Mouse (Mus musculus) forelimb bud, embryonic 11.5 days (tissue): ENCODE measurements around the gene Tekt4.

Experiments used
- DNase-seq: peaks from one replicate; pipeline ENCODE4 v3.0.0-alpha.2; 2012; ENCODE audit warnings: low read depth, low spot score

Tekt4 gene

DNA sequence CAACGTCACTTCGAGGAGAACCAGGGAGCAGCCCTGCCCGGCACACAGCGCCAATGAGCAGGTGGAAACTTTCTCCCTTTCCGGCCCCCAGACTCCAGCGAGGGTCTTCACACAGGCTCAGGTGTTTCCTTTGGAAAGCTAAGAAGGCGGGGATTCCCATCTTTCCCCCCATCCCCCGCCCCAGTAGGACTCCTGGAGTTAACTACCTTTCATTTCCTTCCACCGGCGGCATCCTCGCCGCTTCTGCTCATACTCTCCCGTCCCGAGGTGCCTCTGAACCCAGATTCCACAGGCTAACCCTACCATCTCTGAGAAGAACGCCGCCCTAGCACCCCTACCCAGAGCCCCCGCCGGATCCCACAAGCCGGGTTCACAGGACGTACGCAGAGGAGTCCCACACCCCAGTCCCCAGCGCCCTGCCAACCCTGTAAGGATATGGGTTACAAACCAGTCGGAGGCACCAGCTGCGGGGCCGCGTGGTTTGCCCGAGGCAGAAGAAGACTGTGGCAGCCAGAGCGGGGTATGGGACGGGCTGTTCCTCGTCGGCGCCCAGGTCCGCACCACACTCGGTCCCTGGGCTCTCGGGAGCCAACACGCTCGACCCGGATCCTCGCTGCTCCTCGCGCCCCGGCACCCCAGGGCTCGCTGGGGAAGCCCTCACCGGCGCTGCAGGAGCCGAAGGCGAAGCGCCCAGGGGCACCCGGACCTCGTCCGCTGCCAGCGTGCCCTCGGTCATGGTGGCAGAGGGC is 21.8 kb upstream of the Tekt4 start:
- no peak for DNase-seq

DNA sequence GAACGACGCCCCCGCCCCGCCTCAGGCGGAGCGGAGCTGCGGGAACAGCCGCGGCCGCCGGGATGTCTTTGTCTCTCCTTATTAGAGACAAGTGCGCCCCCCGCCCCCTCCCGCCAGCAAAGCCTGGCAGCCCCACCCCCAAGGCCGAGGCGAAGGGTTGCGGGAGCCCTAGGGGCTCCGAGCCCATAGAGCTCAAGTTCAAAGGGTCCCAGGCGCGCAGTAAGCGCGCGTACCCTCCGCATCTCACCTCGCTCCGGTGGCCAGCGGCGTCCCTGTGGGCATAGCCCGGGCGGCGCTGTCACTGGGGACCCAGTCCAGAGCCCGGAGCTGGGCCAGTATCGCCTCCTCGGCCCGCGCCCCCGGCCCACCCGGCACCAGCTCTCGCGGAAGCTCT is 21.2 kb upstream of the Tekt4 start:
- no peak for DNase-seq

DNA sequence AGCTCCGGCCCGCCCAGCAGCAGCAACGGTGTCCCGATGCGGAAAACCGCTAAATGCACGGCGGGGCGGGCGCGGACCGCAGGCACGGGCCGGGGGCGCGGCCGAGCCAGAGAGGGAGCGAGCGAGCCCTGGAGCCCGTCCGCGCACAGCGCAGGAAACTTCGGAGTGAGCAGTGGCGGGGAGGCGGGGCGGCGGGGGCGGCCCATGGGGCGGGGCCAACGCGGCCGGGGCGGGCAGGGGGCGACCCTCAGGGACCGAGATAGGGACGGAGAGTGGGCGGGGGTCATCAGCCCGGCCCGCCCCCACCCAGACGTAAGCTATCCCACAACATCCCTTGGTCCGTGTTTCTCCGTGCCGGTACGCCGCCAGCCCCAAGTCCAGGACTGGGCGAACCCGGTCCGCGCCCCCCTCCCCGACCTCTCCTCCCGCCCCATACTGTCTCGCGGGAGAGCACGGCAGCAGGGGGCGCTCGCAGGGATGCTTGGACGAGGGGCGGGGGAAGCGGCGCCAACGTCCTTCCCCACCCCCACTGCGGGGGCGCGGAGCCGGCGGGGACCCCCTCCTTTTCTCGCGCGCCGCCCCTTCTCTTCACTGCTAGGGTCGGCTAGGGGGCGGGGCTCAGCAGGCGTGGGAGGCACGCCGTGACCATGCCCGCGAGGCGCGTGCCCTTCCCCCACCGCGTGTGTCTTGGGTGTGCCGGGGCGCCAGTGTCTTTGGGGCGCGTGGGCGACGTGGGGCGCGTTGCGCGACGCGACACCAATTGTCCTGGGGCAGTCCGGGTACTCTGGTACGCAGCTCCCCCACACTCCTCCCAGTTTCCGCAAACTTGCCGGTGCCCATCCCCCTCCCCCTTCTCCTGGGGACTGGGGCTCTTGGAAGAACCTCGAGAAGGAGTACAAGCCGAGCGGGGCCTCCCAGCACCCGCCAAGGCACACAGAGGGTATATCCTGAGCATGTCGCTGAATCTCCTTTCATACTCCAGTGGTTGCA is 20.5 kb upstream of the Tekt4 start, which contains the start of gene Cacna1h:
TSS of gene Cacna1h (minus strand) at position 167 of the 990 bp plus-strand sequence.
- peak; percentile 80 for DNase-seq

DNA sequence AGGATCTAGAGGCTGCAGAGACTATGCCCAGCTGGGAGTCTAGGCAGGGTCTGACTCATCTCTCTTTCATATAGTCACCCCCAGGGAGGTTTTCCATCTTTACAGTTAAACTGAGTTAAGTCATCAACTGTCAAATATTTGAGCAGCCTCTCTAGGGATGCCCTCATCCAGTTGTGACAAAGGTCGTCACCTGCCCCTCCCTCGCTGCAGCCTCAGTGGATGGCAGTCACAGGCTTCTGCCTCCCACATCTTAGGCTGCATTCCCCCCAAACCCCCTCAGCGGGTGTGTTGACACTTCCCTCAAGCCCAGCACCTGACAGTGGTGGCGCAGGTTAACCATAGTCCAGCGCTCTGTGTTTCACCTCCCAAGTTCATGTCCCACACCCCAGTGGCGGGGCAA is 13.0 kb upstream of the Tekt4 start:
- no peak for DNase-seq

DNA sequence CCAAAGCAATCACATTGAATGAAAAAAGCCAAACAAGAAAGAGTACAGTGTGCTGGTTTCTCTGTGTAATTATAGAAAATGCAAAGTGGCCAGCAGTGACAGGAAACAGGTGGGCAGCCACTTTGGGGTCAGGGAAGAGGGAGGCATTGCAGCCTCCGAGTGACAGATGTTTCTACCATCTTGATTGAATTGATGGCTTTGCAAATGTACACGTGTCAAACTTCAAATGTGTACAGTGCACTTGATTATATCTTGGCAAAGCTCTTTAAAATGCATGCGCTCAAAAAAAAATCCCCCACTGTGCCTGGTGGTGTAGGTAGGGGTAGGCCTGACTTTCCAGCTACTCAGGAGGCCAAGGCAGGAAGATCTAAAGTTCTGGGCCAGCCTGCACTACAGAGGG is 11.5 kb upstream of the Tekt4 start:
- no peak for DNase-seq

DNA sequence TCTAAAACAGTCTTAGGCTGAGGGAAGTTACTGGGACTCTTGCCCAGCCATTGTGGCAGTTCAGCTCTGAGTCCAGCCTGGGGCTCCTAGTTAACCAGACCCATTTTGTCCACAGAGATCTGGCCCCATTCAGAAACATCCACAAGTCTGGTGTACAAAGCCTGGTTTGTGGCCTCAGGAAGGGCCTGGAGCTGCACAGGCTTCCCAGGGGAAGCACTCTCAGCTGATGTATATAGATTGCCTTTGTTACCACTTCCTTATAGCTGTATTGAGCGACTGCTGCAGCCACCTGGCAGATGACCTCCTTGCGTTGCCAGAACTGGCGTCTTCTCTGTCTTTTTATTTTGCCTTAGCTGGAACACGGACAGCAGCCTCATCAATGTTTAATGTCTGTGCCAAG is 9.3 kb upstream of the Tekt4 start:
- no peak for DNase-seq

DNA sequence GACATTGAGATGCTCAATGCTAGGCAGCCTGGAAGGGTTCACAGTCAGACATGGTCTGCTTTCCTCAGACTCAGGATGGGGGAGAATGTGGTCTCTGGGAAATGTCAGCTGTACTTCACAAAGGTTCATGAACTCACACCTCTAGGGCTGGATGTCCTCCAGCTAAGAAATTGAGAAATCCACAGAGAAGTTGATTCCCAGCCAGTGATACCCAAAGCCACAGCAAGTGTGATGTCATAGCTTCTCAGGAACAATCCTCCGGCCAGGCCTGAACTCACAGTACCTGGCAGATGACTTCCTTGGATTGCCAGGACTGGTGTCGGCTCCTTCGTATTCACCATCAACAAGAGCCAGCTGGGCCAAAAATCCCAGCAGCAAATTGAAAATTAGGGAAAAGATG is 8.6 kb upstream of the Tekt4 start:
- DNase-seq = no peak

DNA sequence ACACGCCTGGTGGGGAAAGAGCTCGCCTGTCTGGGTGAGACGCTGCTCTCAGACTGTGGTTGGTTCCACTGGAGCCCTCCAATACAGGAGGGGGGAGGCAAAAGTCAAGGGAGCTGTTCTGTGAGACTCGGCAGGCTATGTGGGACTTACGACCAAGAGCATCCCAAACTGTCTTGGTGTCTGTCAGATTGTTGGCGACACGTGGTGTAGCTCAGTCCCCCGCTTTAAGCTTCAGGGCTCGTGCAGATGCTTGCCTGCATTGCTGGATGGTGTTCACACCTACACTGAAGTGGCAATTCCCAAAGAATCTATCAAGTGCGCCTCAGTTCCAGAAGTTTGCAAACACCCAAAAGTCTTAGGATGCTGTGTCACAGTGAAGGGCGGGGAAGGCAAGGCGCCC is 6.5 kb upstream of the Tekt4 start:
- no peak for DNase-seq

DNA sequence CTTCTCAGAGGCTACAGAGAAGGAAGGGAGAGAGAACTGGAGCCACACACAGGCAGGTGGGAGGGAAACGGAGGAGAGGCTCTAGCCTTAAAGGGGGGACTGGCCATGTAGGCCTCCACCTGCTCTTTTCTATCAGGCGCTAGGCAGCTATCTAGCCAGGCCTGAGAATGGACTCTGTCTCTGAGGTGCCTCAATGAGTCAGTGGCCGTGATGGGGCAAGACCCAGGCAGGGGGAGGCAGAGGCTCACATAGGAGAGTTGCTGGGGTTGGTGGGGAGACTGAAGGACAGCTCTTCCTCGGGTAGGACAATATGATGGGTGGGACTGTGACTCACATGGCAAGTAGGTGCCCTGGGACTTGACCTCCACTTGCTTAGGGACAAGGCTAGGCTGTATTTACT is 4.1 kb upstream of the Tekt4 start:
- no peak for DNase-seq

DNA sequence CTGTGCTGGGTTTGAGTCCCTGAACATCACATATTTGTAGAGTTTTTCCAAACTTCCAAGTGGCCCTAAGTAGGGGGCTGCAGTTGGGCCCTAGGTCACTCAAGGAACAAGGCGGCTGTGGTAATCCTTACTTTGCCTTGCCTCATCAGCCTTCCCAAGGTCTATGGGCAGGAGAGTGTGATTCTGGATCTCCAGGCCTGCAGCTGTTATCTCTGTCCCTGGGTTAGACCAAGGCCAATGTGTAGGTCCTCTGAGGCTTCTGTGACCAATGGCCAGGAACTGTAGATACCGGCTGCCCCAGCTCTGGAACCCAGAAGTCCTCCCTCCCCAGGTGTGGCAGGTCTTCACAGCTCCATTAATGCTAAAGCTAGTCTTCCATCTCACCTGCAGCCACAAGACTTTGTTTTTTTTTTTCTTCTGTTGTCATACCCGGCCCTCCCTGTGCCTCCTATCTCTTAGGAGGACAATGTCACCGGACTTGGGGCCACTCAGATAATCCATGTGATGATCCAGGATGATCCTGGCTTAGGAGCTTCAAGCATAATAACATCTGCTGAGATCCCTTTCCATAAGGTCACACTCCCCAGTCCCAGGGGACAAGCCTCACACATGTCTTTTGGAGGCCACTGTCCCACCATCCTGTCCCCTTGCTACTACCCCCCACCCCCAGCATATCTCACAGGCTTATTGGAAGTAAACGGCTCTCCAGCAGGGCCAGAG is 2.0 kb upstream of the Tekt4 start:
- DNase-seq = no peak

DNA sequence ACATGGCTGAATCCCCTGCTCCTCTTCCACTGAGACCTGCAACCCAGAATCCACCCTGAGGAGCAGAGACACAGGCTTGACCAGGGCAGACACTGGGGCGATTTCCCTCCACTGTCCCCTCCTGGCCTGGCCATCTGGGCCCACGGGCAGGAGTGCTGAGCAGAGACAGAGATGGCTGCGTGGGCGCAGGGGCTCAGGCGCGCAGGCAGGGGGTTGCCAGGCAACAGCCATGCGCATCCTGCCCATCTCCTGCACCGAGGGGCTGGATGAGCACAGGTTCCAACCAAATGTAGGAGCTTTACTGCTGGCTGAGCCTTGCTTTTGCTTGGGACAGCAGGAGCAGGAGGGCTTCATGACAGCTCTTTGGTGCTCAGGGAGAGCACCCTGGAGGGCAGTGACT is 2.1 kb downstream of the Tekt4 start:
- no peak for DNase-seq

DNA sequence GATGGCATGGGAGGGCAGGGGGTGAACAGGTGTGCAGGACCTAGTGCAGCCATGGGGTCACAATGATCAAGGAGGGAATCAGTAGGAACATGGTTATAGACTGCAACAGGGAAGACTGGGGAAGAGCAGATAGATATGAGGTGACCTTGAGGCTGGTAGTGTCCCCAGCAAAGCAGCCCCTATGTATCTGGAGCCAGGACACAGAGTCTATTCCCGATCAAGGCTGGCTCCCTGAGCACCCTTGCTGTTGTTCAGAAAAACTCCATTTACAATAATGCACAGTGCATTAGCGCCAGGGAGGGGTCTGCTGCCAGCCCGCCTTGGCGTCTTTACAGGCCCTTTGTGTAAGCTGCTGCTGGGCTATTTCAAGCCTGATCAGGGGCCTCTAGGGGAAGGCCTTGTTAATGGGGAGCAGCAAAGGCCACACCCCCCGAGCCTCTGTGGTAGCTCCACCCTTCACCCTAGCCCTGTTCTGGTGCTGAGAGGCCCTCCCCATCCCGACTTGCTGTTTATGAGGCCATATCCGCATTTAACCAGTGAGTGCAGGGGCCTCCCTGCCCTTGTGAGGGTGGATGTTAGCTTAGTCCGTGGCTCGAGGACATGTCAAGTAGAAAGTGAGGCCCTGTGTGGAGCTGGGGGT is 7.9 kb downstream of the Tekt4 start:
- DNase-seq = peak; percentile 65

DNA sequence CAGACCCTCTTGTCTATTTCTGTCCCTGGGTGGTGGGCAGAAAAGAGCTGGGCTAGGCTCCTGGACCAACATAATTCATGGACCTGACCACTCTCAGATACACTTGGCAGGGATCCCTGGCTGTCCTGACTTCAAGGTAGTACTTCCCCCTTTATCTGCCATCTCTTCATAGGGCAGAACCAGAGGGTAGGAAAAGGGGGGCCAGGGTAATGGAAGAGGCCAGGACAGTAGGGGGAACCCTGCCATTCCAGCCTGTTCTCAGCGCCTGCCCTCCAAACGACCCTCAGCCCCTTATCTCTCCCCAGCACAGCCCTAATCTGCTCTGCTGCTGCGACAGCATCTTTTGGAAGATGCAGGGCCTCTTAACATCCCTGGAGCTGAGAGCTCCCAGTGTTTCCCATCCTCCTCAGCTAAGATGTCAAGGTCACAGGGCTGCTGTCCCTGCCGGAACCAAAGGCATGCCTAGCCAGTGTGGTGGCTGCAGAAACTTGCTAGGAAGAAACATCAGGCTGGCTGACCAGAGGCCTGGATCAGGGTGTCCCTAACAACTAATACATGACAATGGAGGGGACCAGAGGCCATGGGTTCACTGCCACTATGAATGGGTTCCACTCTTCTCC is 9.0 kb downstream of the Tekt4 start:
- no peak for DNase-seq

DNA sequence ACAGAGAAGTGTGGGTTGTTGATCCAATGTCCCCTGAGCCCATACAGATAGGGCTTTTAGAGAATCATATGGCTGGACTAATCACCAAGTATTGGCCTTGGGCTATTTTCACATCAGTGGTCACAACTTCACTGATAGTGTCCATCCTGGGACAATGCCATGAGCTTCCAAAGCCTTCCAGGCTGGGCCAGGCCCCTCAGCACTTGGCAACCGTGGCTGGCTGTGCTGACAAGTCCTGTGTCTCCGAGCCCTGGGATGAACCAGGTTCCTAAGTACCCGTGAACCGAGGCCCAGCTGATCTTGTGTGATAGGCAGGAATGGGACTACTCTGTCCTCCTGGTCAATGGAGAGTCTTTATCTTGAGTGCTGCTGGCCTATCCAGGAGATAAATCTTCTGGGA is 9.7 kb downstream of the Tekt4 start:
- DNase-seq = no peak

DNA sequence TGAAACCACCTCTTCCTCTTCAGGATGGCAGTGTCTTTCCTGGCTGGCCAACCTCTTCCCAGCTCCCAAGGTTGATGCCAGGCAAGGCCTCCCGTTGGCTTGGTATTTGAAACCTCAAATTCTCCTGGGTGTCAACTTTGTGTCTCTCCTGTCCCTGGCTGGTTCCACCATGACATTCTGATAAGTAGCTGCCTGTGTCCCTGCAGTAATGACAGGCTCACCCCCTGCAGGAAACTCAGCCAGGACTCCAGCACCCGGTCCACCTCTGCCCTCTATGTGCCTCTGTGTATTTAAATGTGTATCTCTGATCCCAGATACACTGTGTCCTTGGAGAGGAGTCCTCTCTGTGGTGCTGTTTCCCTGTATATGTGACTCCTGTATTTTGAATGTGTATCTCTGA is 11.8 kb downstream of the Tekt4 start:
- DNase-seq = no peak

DNA sequence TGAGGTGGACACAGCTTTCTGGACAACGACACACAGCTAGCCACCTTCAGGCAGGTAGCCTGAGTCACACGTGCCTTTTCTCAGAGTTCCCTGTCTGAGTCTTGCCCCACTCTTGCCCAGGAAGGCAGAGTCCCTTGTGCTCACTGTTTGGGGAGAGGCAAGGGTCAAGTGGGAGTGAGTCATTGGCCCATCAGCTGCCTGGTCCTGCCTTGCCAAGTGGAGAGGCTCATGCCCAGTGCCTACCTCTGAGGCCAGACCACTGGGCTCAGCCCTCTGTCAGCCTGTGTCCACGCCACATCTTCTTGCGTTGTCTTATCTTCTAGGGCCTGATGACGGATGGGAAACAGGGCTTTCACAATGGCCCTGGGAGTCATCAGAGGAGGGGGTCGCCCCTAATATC is 13.4 kb downstream of the Tekt4 start:
- DNase-seq = no peak

DNA sequence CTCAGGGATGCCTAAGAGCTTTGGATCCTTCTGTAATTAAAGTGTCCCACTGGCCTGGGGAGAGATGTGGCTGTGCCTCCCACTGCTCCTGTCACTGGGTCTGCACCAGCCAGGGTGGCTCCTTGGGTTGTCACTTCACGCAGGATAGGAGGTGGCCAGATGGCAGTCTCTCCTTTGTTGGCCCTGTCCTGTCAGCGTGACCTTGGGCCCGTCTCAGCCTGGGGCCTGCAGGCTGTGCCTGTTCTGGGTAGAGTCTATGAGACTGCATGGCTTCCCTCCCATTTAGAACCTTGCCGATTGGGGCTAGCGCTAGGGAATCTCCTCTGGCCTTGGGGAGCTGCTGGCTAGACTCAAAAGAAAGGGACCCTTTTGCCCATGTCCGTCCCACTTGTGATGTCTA is 13.9 kb downstream of the Tekt4 start:
- no peak for DNase-seq

DNA sequence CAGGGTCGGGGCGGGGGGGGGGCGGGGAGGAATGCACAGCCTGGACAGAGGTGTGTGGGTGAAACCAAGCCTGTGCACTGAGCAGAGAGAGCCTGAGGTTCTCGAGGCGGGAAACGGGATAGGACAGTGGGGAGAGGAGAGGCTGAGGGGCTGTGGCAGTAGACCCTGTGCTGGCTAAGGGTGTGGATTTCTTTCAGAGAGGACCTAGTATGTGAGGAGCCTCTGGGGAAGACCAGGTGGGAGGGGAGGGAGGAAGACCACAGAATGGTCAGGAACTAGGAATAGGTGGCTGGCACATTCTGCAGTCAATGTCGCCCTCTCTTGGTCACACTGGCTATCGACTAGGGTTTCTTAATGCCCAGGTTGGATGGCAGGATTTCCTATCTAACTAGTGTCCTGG is 15.4 kb downstream of the Tekt4 start:
- peak; percentile 76 for DNase-seq

DNA sequence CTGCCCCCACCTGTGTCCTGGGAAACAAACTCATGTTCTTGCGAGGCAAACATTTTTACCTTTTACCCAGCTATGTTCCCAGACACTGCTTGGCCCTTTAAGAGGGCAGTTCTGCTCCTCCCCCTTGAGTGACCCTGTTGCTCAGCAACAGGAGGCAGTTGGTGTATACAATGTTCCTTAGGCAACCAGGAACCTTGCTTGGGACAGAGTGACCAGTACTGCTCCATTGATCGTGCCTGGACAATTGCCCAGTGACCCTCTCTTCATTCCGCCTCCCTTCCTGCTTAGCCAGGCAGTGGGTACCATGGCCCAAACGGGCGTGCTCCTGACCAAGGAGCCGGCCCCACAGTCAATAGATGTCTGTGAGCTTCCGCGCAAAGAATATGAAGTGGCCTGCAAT is 17.0 kb downstream of the Tekt4 start:
- no peak for DNase-seq

DNA sequence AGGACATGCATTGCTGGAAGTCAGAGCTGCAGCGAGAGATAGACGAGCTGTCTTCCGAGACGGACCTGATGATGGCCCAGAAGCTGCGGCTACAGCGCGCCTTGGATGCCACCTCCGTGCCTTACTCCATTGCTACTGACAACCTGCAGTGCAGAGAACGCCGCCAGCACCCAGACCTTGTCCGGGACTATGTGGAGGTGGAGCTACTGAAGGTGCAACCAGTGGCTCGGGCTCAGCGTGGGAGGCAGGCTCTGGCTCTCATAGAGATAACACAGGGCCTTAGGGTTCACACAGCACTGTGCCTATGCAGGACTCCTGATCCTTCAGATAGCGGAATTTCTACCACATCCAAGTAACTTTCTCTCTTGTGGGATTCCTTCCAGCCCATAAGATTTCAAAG is 17.6 kb downstream of the Tekt4 start:
- no peak for DNase-seq
